Mouse (Mus musculus) lung, postnatal 0 days (tissue): ENCODE results near the gene Ccdc191.

ENCODE experiments used
- CTCF ChIP-seq: IDR thresholded peaks from 2 replicates; pipeline ENCODE4 v1.5.1; 2016; ENCODE audit warnings: antibody characterized with exemption, mild to moderate bottlenecking
- EP300 ChIP-seq: IDR thresholded peaks from 2 replicates; pipeline ENCODE4 v1.6.1; 2016; ENCODE audit warnings: antibody characterized with exemption, mild to moderate bottlenecking, control low read depth

DNA sequence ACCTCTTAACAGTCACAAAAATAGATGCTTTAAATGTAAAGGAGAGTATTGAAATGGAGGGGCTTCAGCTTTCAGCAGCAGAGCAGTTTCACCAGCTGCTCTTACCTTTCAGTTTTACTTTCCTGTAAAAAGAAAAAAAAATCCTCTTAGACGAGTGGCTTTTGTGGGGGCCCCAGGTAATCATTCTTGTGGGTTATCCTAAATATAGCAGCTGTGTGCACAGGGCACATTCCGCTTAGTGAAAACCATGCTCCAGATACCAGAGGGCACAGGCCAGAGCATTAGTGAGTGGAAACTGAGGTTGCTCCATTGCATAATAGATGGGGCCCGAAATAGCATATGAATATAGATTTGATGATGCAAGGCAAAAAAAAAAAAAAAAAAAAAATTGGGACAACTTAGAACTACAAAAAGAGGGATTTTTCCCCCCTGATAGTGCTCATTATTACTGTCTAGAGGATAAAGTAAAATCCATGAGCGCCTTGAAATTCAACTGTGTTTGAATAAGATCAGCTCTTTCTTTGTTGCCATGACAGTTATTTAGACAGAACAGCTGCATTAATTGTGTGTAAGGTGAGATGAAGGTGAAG, 1.2 kb downstream of the Ccdc191 start:
- TF ChIP-seq CTCF (no peak), EP300 (no peak)
